Mouse (Mus musculus) layer of hippocampus, adult 8-10 months (tissue): Measurements from ENCODE around the gene Nfia. TPM values are rescaled to one million over a fixed set of nuclear protein-coding genes. Genes with fewer than 3 reads are reported as not detected.

ENCODE experiments used
- DNase-seq, 2 experiments: peaks; one replicate each; pipeline ENCODE4 v3.0.0; 2022; ENCODE audit warnings: low spot score in 2 of 2
- total RNA-seq, 4 experiments: library from RNA; stranded (reverse); gene quantifications; 2 replicates each; pipeline ENCODE4 v1.2.4; 2022

Gene Nfia
- total RNA-seq, 4 experiments from 2014 or later: 94.9 to 110 (median 97.8) TPM

- DNase-seq: no peak
Measured at GRCm38 (mm10) chr4:97868307-97868937, 95.9 kb downstream of the Nfia start.

DNA sequence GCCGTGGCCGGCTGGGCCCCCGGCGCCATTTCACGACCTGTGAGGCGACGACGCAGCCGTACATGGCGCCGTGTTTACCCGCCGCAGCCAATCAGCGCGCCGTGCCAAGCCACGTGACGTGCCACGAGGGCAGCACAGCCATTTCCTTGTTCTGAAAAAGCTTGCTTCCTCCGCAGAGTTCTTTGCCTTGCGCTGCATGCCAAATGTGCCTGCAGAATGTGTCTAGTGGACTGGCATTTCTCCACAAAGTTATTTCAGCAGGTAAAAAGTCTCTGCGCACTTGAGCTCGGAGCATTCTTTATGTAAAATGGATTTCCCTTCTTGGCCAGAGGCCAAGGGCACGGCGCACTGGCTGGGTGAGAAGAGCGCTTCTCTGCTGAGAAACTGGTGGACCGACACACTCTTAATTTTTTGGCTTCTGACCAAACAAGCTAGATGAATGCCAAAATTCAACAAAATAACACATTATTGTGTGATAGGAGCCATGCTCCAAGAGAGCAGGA, 96.5 kb downstream of the Nfia start:
- DNase-seq: peak; percentile 95 to 98

DNA sequence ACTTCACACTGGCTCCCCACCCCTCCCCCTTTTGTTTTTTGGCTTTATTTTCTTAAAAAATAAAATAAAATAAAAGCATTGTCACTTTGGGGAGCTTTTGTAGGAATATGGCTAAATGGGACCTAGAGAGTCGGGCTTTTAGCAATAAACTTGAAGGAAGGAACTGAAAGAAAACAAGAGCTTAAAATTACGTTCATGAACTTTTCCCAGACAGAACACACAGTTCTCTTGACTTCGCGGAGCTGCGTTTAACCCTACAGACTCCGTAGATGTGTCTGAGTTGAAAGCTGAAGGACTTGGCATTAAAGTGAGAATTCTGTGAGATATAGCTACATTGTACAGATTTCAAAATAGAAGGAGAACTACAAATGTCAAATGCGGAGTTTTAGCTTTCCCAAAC, 96.9 kb downstream of the Nfia start:
- DNase-seq: no peak

GRCm38 (mm10) chr4:97871770-97872439, 99.4 kb downstream of the Nfia start:
- peak in 1 of 2 experiments; percentile 21 for DNase-seq

- peak; percentile 32 to 62 for DNase-seq
Measured at GRCm38 (mm10) chr4:97874916-97875315, 102.4 kb downstream of the Nfia start.

DNA sequence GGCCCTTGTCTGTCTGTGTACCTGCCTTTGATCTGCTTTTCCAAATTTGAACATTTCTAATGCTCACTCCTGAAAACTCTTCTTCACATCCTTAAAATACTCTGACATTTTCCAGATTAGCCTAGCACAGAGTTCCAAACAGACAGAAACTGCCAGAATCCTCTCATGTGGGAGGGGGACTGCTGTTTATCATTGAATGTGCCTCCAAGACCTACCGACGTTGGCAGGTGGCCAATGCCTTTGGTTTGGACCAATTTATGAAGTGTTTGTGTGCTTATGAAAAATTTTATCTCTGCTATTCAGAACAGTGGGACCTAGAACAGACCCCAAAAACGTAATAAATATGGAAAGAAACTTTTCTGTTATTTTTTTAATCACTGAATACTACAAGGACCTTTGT, 103.4 kb downstream of the Nfia start:
- peak; percentile 59 to 69 for DNase-seq

- no peak for DNase-seq
Measured at GRCm38 (mm10) chr4:97879696-97880095, 107.2 kb downstream of the Nfia start.

GRCm38 (mm10) chr4:97880120-97881055, 107.9 kb downstream of the Nfia start:
- DNase-seq: peak; percentile 61 to 82

- DNase-seq: no peak
Measured at GRCm38 (mm10) chr4:97885574-97885973, 113.0 kb downstream of the Nfia start.

- DNase-seq: no peak
Measured at GRCm38 (mm10) chr4:97886220-97886619, 113.7 kb downstream of the Nfia start.

DNA sequence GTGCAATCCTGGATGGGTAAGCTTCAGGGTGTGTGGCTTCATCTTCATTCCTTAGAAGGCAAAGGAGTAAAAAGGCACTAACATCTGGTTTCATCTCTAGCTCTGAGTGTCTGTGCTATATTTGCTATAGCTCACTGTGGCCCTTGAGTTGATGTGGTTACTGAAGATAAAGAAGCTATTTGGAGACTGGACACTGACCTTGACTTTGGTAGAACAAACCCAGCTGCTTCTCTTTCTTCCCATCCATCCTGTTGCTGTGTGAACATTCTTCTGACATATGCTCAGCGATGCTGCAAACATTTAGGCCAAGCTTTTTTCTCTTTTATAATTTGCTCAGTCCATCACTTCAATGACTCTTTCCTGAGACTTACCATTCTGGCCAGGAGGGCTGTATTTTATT, 114.7 kb downstream of the Nfia start:
- no peak for DNase-seq

- no peak for DNase-seq
Measured at GRCm38 (mm10) chr4:97891063-97891462, 118.5 kb downstream of the Nfia start.

DNA sequence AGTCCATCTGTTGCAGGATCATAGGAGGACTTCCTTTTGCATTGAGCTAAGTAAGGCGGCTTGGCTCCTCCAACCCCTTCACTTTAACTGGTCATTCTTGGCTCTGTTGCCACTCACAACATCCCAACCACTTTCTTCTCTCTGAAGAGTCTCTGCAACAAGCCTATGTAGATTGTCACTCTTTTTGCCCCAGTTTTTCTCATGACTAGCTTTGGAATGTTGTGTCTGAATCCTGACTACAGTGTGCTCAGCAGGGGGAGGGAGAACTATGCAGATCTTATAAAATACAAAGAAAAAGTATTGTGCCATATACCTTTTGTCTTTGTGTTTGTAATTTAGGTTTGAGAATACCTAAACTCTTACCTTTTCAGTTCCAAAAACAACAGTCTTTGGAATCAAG, 119.1 kb downstream of the Nfia start:
- no peak for DNase-seq

- DNase-seq: peak in 1 of 2 experiments; percentile 48
Measured at GRCm38 (mm10) chr4:97893915-97894884, 121.7 kb downstream of the Nfia start.

DNA sequence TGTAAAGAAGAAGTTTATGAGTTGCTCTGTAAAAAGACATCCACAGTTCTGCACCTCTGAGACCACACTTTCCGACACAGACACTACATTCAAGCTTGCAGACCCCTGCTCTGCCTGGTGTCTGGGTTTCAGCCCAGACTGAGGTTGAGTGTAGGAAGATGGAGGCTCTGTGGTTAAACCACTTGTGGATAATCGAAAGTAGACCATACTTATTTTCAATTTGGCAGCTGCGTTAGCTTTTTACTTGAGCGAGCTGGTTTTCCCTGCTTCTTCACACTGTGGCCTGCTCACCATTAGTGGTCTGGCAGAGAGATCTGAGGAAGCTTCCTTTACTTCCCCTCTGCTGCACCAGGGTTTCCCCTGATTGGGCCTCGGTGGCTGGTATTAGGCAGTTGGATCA, 123.4 kb downstream of the Nfia start:
- DNase-seq: no peak

GRCm38 (mm10) chr4:97900256-97900944, 127.9 kb downstream of the Nfia start:
- no peak for DNase-seq

GRCm38 (mm10) chr4:97905826-97906225, 133.3 kb downstream of the Nfia start:
- DNase-seq: no peak

DNA sequence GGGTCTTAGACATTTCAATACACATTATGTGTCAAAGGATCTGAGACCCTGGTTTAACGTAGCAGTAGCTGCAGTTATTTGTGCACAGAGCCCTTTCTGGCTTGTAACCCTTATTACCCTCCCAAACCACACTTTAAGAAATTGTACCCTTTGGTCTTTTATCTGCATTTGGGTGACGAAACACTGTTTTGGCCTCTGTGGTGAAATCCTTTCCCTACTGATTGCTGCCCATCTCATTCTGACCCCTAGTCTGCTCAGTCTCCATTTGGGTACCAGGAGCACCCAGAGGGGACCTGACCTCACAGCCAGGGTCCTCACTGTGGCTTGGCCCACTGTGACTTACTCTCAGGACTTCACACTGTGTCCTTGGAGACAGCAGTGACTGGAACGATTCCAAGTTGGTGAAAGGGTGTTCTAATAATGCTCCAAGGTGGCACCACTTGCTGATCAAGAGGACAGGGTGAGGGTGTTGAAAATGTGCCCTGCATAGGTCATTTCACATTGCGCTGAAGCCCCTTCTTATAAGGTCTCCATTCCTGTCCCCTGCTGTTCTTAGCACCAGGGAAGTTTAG, 136.1 kb downstream of the Nfia start:
- DNase-seq: peak in 1 of 2 experiments; percentile 35

- DNase-seq: no peak
Measured at GRCm38 (mm10) chr4:97910115-97910776, 137.7 kb downstream of the Nfia start.
